Mouse (Mus musculus): ENCODE data around the gene Gpatch1. TPM values are rescaled to one million over a fixed set of nuclear protein-coding genes. Genes with fewer than 3 reads are reported as not detected.

The Gpatch1 gene
- polyA plus RNA-seq, 1 experiment from 2014 or later = 20.8 TPM

DNA sequence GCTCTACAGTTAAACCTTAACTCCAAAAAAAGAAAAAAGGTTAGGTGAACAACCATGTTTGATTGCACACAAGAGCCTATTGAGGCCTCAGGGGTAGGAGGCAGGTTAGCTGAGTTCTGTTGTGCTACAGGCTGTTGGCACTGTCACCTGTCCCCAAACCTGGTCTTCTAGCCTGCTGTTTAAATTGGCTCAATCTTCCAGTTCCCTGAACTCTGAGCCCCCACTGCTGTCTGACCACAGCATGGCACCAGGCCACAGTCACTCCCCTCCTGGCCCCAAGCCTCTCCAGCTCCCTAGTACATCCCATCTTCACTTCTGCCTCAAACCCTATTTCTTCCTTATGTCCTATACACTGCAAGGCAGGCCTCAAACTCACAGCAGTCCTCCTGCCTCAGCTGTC lies 17.4 kb downstream of the Gpatch1 start:
- Histone ChIP-seq H3K27ac (ENCODE audit: low read length) (no peak overlapping the region), H3K4me3 (ENCODE audit: low read depth, low read length) (no peak overlapping the region), H3K4me2 (ENCODE audit: low read length) (no peak overlapping the region), H3K36me3 (ENCODE audit: control insufficient read depth, insufficient read depth, low read length) (peaks cover 47% of the 10 kb centered on the region), H3K9ac (ENCODE audit: low read depth, low read length) (no peak overlapping the region), H3K4me1 (ENCODE audit: control insufficient read depth, insufficient read depth, low read length) (no peaks in the 10 kb centered on the region), H3K27me3 (ENCODE audit: control insufficient read depth, insufficient read depth, low read depth, low read length) (no peaks in the 10 kb centered on the region), H3K9me3 (replicated peaks; ENCODE audit: control insufficient read depth, low read length, poor library complexity, severe bottlenecking) (no peaks in the 10 kb centered on the region)
- no peak for ATAC-seq

DNA sequence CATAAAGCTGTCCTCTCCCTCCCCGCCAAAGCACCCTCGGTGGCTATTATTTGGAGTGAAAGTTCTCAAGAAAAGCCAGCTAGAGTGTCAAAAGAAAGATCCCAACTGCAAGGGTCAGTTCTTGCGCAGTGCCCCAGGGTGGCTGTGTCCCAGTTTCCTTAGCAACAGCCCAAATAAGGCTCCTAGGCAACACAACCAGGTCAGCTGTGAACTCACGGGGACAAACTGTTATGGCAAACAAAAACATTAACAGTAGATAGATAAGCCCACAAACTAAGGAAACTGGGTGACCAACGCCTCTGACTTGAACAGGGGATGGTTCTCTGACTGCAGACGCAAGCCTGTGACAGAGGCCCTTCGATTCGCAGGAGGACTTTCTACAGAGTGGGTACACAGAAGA lies 18.6 kb downstream of the Gpatch1 start:
- Histone ChIP-seq H3K27ac (ENCODE audit: low read length) (no peak overlapping the region), H3K36me3 (ENCODE audit: control insufficient read depth, insufficient read depth, low read length) (peaks cover 46% of the 10 kb centered on the region), H3K4me1 (ENCODE audit: control insufficient read depth, insufficient read depth, low read length) (no peaks in the 10 kb centered on the region), H3K9me3 (replicated peaks; ENCODE audit: control insufficient read depth, low read length, poor library complexity, severe bottlenecking) (no peaks in the 10 kb centered on the region), H3K4me3 (ENCODE audit: low read depth, low read length) (no peak overlapping the region), H3K4me2 (ENCODE audit: low read length) (no peak overlapping the region), H3K9ac (ENCODE audit: low read depth, low read length) (no peak overlapping the region), H3K27me3 (ENCODE audit: control insufficient read depth, insufficient read depth, low read depth, low read length) (no peaks in the 10 kb centered on the region)
- WGBS = 69% methylated on average over 8 of the region's 8 CpGs
- ATAC-seq = no peak

DNA sequence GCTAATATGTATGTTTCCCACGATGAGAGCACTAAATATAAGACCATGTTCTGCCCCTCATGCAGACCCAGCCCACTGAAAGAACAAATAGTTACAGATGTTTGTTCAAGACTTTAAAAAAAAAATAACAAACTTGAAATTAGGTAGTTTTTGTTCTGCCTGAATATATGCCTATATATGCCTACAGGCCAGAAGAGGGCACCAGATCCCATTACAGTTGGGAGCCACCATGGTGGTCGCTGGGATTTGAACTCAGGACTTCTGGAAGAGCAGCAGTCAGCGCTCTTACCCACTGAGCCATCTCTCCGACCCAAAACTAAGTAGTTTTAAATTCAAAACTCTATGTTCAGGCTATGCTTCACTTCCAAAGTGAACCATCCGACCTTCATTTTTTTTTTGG lies 20.4 kb downstream of the Gpatch1 start:
- H3K9me3 ChIP-seq (replicated peaks; ENCODE audit: control insufficient read depth, low read length, poor library complexity, severe bottlenecking) = no peaks in the 10 kb centered on the region
- no peak for ATAC-seq
- H3K4me3 ChIP-seq (ENCODE audit: low read depth, low read length) = no peak overlapping the region
- H3K9ac ChIP-seq (ENCODE audit: low read depth, low read length) = no peak overlapping the region
- WGBS = 92% methylated on average over 5 of the region's 5 CpGs
- no peak overlapping the region for H3K4me2 ChIP-seq (ENCODE audit: low read length)
- H3K36me3 ChIP-seq (ENCODE audit: control insufficient read depth, insufficient read depth, low read length) = peaks cover 53% of the 10 kb centered on the region
- no peak overlapping the region for H3K27ac ChIP-seq (ENCODE audit: low read length)
- no peaks in the 10 kb centered on the region for H3K4me1 ChIP-seq (ENCODE audit: control insufficient read depth, insufficient read depth, low read length)
- H3K27me3 ChIP-seq (ENCODE audit: control insufficient read depth, insufficient read depth, low read depth, low read length) = no peaks in the 10 kb centered on the region

DNA sequence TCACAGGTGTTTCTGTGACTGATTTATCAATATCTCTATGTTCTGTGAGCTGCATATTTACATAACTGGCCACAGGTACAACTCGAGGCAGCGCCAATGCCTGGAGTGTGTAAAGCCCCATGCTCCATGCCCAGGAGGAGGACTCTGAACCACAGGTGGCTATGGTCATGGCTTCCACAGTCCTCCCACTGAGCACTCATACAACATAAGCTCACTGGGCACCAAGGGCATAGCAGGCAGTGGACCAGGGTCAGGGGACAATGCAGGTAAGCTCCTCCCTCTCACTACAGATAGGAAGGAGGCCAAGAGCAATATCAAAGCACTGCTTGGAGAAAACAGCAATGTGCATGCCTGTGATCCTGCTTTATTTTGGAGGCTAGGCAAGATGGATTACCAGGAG lies 22.6 kb downstream of the Gpatch1 start:
- Histone ChIP-seq H3K27ac (ENCODE audit: low read length) (no peak overlapping the region), H3K4me2 (ENCODE audit: low read length) (no peak overlapping the region), H3K36me3 (ENCODE audit: control insufficient read depth, insufficient read depth, low read length) (peaks cover 55% of the 10 kb centered on the region), H3K9me3 (replicated peaks; ENCODE audit: control insufficient read depth, low read length, poor library complexity, severe bottlenecking) (no peaks in the 10 kb centered on the region), H3K4me1 (ENCODE audit: control insufficient read depth, insufficient read depth, low read length) (no peaks in the 10 kb centered on the region), H3K9ac (ENCODE audit: low read depth, low read length) (no peak overlapping the region), H3K4me3 (ENCODE audit: low read depth, low read length) (no peak overlapping the region), H3K27me3 (ENCODE audit: control insufficient read depth, insufficient read depth, low read depth, low read length) (no peaks in the 10 kb centered on the region)
- ATAC-seq = no peak
- 95% methylated on average over 2 of the region's 2 CpGs for WGBS

DNA sequence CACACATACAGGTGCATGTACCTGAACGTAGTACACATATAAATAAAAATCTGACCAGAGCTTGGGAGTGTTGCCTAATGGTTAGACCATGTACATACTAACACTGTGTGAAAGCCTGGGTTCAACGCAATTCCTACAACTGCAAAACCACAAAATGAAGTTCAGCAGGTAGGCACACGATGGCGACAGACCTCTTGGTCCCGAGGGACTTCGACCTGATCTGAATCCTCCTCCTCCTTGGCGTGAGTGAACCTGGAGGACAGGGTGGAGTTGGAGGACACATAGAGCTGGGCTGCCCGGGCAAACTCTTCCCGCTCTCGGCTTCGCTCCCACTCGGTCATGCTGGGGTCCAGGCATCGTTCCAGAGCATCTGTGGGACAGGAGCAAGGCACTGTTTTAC lies 24.8 kb downstream of the Gpatch1 start:
- Histone ChIP-seq H3K4me2 (ENCODE audit: low read length) (no peak overlapping the region), H3K4me3 (ENCODE audit: low read depth, low read length) (no peak overlapping the region), H3K4me1 (ENCODE audit: control insufficient read depth, insufficient read depth, low read length) (no peaks in the 10 kb centered on the region), H3K27ac (ENCODE audit: low read length) (no peak overlapping the region), H3K36me3 (ENCODE audit: control insufficient read depth, insufficient read depth, low read length) (peaks cover 56% of the 10 kb centered on the region), H3K9me3 (replicated peaks; ENCODE audit: control insufficient read depth, low read length, poor library complexity, severe bottlenecking) (no peaks in the 10 kb centered on the region), H3K9ac (ENCODE audit: low read depth, low read length) (no peak overlapping the region), H3K27me3 (ENCODE audit: control insufficient read depth, insufficient read depth, low read depth, low read length) (no peaks in the 10 kb centered on the region)
- WGBS = 92% methylated on average over 13 of the region's 13 CpGs
- ATAC-seq = no peak

DNA sequence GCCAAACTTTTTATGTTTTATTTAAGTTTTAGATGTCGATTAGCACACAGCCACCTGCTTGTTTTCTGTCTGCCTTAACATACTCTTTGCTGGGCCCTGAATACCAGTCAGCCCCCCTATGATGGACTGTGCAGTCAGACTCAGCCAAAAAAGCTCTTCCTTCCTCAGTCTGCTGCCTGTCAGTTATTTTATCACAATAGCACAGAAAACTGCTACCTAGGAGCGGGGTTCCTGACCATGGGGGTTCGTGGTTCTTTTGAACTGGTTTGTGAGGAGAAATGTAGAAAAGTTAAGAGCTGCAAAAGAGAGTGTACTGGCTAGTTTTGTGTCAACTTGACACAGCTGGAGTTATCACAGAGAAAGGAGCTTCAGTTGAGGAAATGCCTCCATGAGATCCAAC lies 39.3 kb downstream of the Gpatch1 start:
- Histone ChIP-seq H3K27ac (ENCODE audit: low read length) (no peak overlapping the region), H3K27me3 (ENCODE audit: control insufficient read depth, insufficient read depth, low read depth, low read length) (no peaks in the 10 kb centered on the region), H3K4me3 (ENCODE audit: low read depth, low read length) (no peak overlapping the region), H3K4me2 (ENCODE audit: low read length) (no peak overlapping the region), H3K36me3 (ENCODE audit: control insufficient read depth, insufficient read depth, low read length) (peaks cover 47% of the 10 kb centered on the region), H3K4me1 (ENCODE audit: control insufficient read depth, insufficient read depth, low read length) (no peaks in the 10 kb centered on the region), H3K9me3 (replicated peaks; ENCODE audit: control insufficient read depth, low read length, poor library complexity, severe bottlenecking) (peaks cover 12% of the 10 kb centered on the region), H3K9ac (ENCODE audit: low read depth, low read length) (no peak overlapping the region)
- no peak for ATAC-seq
- WGBS = 84% methylated on average over 3 of the region's 3 CpGs

DNA sequence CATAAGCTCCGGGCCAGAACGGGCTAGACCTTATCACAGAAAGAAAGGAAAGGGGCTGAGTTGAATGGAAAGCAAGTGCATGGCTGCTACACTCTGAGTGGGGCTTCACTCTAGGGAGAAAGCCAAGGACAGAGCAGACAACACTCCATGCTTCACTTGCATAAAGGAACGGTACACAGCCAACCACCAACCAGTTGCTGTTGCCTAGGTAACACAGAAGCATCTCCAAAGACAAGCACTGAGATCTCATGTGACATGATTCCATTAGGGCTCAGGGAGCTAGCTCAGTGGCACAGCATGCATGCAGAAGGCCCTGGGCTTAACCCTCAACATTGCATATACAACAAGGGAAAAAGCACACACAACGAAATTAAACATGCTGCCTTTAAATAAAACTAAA lies 40.8 kb downstream of the Gpatch1 start:
- peaks cover 12% of the 10 kb centered on the region for H3K9me3 ChIP-seq (replicated peaks; ENCODE audit: control insufficient read depth, low read length, poor library complexity, severe bottlenecking)
- no peak overlapping the region for H3K9ac ChIP-seq (ENCODE audit: low read depth, low read length)
- no peaks in the 10 kb centered on the region for H3K27me3 ChIP-seq (ENCODE audit: control insufficient read depth, insufficient read depth, low read depth, low read length)
- ATAC-seq = peak; percentile 76; the same call in 1 of the 2 replicates
- 26% methylated on average over 4 of the region's 4 CpGs for WGBS
- H3K4me1 ChIP-seq (ENCODE audit: control insufficient read depth, insufficient read depth, low read length) = no peaks in the 10 kb centered on the region
- no peak overlapping the region for H3K4me2 ChIP-seq (ENCODE audit: low read length)
- no peak overlapping the region for H3K27ac ChIP-seq (ENCODE audit: low read length)
- no peak overlapping the region for H3K4me3 ChIP-seq (ENCODE audit: low read depth, low read length)
- peaks cover 41% of the 10 kb centered on the region for H3K36me3 ChIP-seq (ENCODE audit: control insufficient read depth, insufficient read depth, low read length)

DNA sequence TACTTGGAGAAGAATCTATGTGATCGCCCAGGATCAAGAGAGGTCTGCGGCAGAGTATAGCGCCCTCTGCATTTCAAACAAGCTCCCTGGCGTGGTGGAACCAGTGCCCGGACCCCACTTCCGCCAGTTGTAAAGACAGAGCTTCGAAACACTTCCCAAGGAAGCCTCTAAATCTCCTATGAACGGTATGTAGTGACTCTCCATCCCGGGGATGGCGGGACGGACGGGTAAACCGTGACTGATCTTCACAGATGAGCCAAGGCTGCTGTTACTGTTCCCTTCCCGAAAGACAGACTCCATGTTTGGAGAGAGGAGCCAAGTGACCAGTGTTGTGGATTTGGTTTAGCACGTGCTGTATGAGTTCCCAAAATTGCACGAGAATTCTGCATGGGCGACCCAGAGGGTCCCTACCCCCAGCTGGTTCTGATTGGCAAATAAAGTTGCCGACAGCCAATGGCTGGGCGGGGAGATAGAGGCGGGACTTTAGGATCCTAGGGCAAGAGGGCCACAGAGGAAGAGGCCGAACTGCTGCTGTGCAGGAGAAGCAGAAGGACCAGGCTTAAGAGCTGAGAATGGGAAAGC lies 48.7 kb downstream of the Gpatch1 start:
- H3K4me1 ChIP-seq (ENCODE audit: control insufficient read depth, insufficient read depth, low read length) = peaks cover 7% of the 10 kb centered on the region
- peak; percentile 57; the same call in 1 of the 2 replicates for ATAC-seq
- H3K36me3 ChIP-seq (ENCODE audit: control insufficient read depth, insufficient read depth, low read length) = 0 out of 2 replicates have a peak, but pooled peaks cover 2% of the 10 kb centered on the region
- H3K27ac ChIP-seq (ENCODE audit: low read length) = no peak overlapping the region
- H3K4me2 ChIP-seq (ENCODE audit: low read length) = peak overlapping the region; percentile 66
- WGBS = 9% methylated on average over 21 of the region's 21 CpGs
- H3K27me3 ChIP-seq (ENCODE audit: control insufficient read depth, insufficient read depth, low read depth, low read length) = no peaks in the 10 kb centered on the region
- no peaks in the 10 kb centered on the region for H3K9me3 ChIP-seq (replicated peaks; ENCODE audit: control insufficient read depth, low read length, poor library complexity, severe bottlenecking)
- H3K4me3 ChIP-seq (ENCODE audit: low read depth, low read length) = peak overlapping the region; percentile 29
- H3K9ac ChIP-seq (ENCODE audit: low read depth, low read length) = no peak overlapping the region; the same call in 1 of the 2 replicates

DNA sequence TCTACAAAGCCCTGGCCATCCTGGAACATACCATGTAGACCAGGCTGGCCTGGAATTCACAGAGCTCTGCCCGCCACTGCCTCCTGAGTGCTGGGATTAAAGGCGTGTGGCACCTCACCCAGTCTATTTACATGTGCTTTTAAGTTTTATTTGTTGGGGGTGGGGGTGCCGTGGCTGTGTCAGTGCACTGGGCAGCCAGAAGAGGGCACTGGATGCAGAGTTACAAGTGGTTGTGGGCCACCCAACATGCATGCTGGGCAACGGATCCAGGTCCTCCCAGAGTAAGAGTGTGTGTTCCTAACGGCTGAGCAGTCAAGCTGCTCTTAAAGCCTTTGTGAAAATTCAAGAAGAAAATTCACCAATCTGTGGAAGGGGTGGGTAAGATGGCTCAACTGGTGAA lies 50.4 kb downstream of the Gpatch1 start:
- H3K4me3 ChIP-seq (ENCODE audit: low read depth, low read length) = no peak overlapping the region

More for the DNA sequence above, 50.4 kb downstream of the Gpatch1 start:
- H3K27me3 ChIP-seq (ENCODE audit: control insufficient read depth, insufficient read depth, low read depth, low read length) = no peaks in the 10 kb centered on the region
- no peaks in the 10 kb centered on the region for H3K36me3 ChIP-seq (ENCODE audit: control insufficient read depth, insufficient read depth, low read length)
- WGBS = 57% methylated on average over 5 of the region's 5 CpGs
- no peaks in the 10 kb centered on the region for H3K9me3 ChIP-seq (replicated peaks; ENCODE audit: control insufficient read depth, low read length, poor library complexity, severe bottlenecking)
- no peak overlapping the region for H3K4me2 ChIP-seq (ENCODE audit: low read length)
- H3K9ac ChIP-seq (ENCODE audit: low read depth, low read length) = no peak overlapping the region
- H3K27ac ChIP-seq (ENCODE audit: low read length) = no peak overlapping the region
- ATAC-seq = no peak
- H3K4me1 ChIP-seq (ENCODE audit: control insufficient read depth, insufficient read depth, low read length) = peaks cover 7% of the 10 kb centered on the region

All from midbrain, embryonic 16.5 days (tissue).